Mouse (Mus musculus): ENCODE results near the gene Arntl. TPM values are rescaled to one million over a fixed set of nuclear protein-coding genes. Genes with fewer than 3 reads are reported as not detected.

The Arntl gene
- 26.7 TPM for polyA plus RNA-seq (2015; fragmentation: Illumina TruSeq; extraction: RNeasy Lipid Tissue Mini Kit (QIAGEN cat#74804); ENCODE audit: low read depth, low replicate concordance)

GRCm38 (mm10) chr7:113206644-113207470 is at the start of gene Arntl:
Gene Arntl, plus strand, starts transcription at chr7:113207465.

Other genes with a start within 250 kb of the Arntl start
- 95.7 TPM for gene Btbd10, start 161.9 kb downstream of the Arntl start, polyA plus RNA-seq (2015; fragmentation: Illumina TruSeq; extraction: RNeasy Lipid Tissue Mini Kit (QIAGEN cat#74804); ENCODE audit: low read depth, low replicate concordance)
- not detected for gene Pth, start 181.1 kb downstream of the Arntl start, polyA plus RNA-seq (2015; fragmentation: Illumina TruSeq; extraction: RNeasy Lipid Tissue Mini Kit (QIAGEN cat#74804); ENCODE audit: low read depth, low replicate concordance)

All from brain, adult 10 weeks (tissue).